Mouse (Mus musculus) MEL (cell line): ENCODE measurements around the gene Gm38655. TPM values are rescaled to one million over a fixed set of nuclear protein-coding genes. Genes with fewer than 3 reads are reported as not detected.

Source experiments
- DNase-seq: peaks from one replicate; pipeline ENCODE4 v3.0.0; 2011; ENCODE audit warnings: low read depth, low spot score
- H3K27ac ChIP-seq: 2 replicates; pipeline ENCODE4 v1.5.1; 2012; ENCODE audit warnings: low read depth, mild to moderate bottlenecking, control low read depth, low read length, moderate library complexity; ENCODE audit not compliant: control insufficient read depth
- H3K27me3 ChIP-seq, 2 experiments: fragments of 150-350 bp in 1 of 2; sonication (generic) in 1 of 2; 2 replicates each; pipeline ENCODE4 v1.6.1; 2012; ENCODE audit warnings: low read length in 2 of 2, mild to moderate bottlenecking in 2 of 2, improper control_type of control experiment in 1 of 2, moderate library complexity in 1 of 2; ENCODE audit not compliant: insufficient read depth in 2 of 2, control insufficient read depth in 1 of 2
- H3K36me3 ChIP-seq, 2 experiments: 2 replicates each; pipeline ENCODE4 v1.6.1; 2012 to 2014; ENCODE audit warnings: low read length in 2 of 2, improper control_type of control experiment in 1 of 2, inconsistent platforms in 1 of 2, mild to moderate bottlenecking in 1 of 2; ENCODE audit not compliant: insufficient read depth in 2 of 2, control insufficient read depth in 1 of 2
- H3K4me1 ChIP-seq, 2 experiments: fragments of 150-350 bp in 1 of 2; sonication (generic) in 1 of 2; 2 replicates each; pipeline ENCODE4 v1.6.1; 2012; ENCODE audit warnings: low read length in 2 of 2, improper control_type of control experiment in 1 of 2, mild to moderate bottlenecking in 1 of 2; ENCODE audit not compliant: insufficient read depth in 2 of 2, control insufficient read depth in 1 of 2
- H3K4me3 ChIP-seq, 2 experiments: fragments of 150-350 bp in 1 of 2; sonication (generic) in 1 of 2; 2 replicates each; pipeline ENCODE4 v1.5.1; 2012; ENCODE audit warnings: low read depth in 2 of 2, low read length in 2 of 2, mild to moderate bottlenecking in 2 of 2, moderate library complexity in 2 of 2, control low read depth in 1 of 2, improper control_type of control experiment in 1 of 2; ENCODE audit not compliant: control insufficient read depth in 1 of 2, insufficient read depth in 1 of 2
- H3K79me2 ChIP-seq: 2 replicates; pipeline ENCODE4 v1.6.1; 2012; ENCODE audit warnings: mild to moderate bottlenecking, low read length, moderate library complexity; ENCODE audit not compliant: control insufficient read depth, poor library complexity, insufficient read depth
- H3K9ac ChIP-seq: 2 replicates; pipeline ENCODE4 v1.6.1; 2012; ENCODE audit warnings: low read depth, mild to moderate bottlenecking, control low read depth, low read length, moderate library complexity; ENCODE audit not compliant: control insufficient read depth, poor library complexity, severe bottlenecking
- H3K9me3 ChIP-seq: fragments of 150-350 bp; sonication (generic); replicated peaks from 2 replicates; pipeline ENCODE4 v1.6.1; 2012; ENCODE audit warnings: mild to moderate bottlenecking, low read length, improper control_type of control experiment, moderate library complexity; ENCODE audit not compliant: insufficient read depth
- BHLHE40 ChIP-seq: IDR thresholded peaks from 2 replicates; pipeline ENCODE4 v1.6.1; 2012; ENCODE audit warnings: low read depth, mild to moderate bottlenecking, inconsistent platforms, low read length, improper control_type of control experiment, borderline replicate concordance
- E2F4 ChIP-seq: IDR thresholded peaks from 2 replicates; pipeline ENCODE4 v1.6.1; 2011; ENCODE audit warnings: low read depth, low read length, improper control_type of control experiment, borderline replicate concordance
- ETS1 ChIP-seq: IDR thresholded peaks from 2 replicates; pipeline ENCODE4 v1.6.1; 2012; ENCODE audit warnings: low read depth, mild to moderate bottlenecking, inconsistent platforms, low read length, improper control_type of control experiment, moderate library complexity
- HCFC1 ChIP-seq: IDR thresholded peaks from 2 replicates; pipeline ENCODE4 v1.6.1; 2012; ENCODE audit warnings: low read depth, mild to moderate bottlenecking, inconsistent platforms, low read length, improper control_type of control experiment, moderate library complexity
- JUND ChIP-seq: IDR thresholded peaks from 2 replicates; pipeline ENCODE4 v1.6.1; 2011; ENCODE audit warnings: low read depth, mild to moderate bottlenecking, improper control_type of control experiment, low read length
- MAFK ChIP-seq: IDR thresholded peaks from 2 replicates; pipeline ENCODE4 v1.6.1; 2011; ENCODE audit warnings: low read depth, mild to moderate bottlenecking, low read length, improper control_type of control experiment, borderline replicate concordance
- MYB ChIP-seq: IDR thresholded peaks from 2 replicates; pipeline ENCODE4 v1.6.1; 2011; ENCODE audit warnings: mild to moderate bottlenecking, low read depth, low read length, improper control_type of control experiment
- MYC ChIP-seq: IDR thresholded peaks from 2 replicates; pipeline ENCODE4 v1.6.1; 2011; ENCODE audit warnings: low read depth, mild to moderate bottlenecking, low read length, improper control_type of control experiment, moderate library complexity
- NELFE ChIP-seq: IDR thresholded peaks from 2 replicates; pipeline ENCODE4 v1.6.1; 2011; ENCODE audit warnings: low read depth, low read length, improper control_type of control experiment
- POLR2AphosphoS5 ChIP-seq: IDR thresholded peaks from 2 replicates; pipeline ENCODE4 v1.6.1; 2012; ENCODE audit warnings: low read depth, borderline replicate concordance, mild to moderate bottlenecking, inconsistent platforms, low read length, moderate library complexity, mixed read lengths
- RAD21 ChIP-seq: IDR thresholded peaks from 2 replicates; pipeline ENCODE4 v1.6.1; 2011; ENCODE audit warnings: mild to moderate bottlenecking, low read depth, low read length, improper control_type of control experiment
- TAL1 ChIP-seq: IDR thresholded peaks from 2 replicates; pipeline ENCODE4 v1.6.1; 2012; ENCODE audit warnings: mild to moderate bottlenecking, inconsistent platforms, low read length, moderate library complexity, mixed read lengths
- TCF12 ChIP-seq: IDR thresholded peaks from 2 replicates; pipeline ENCODE4 v1.6.1; 2014; ENCODE audit warnings: low read depth, mild to moderate bottlenecking, inconsistent platforms, low read length, improper control_type of control experiment, moderate library complexity
- UBTF ChIP-seq: IDR thresholded peaks from 2 replicates; pipeline ENCODE4 v1.6.1; 2012; ENCODE audit warnings: low read depth, mild to moderate bottlenecking, inconsistent platforms, low read length, improper control_type of control experiment, moderate library complexity, borderline replicate concordance; ENCODE audit not compliant: insufficient read depth
- ZC3H11A ChIP-seq: IDR thresholded peaks from 2 replicates; pipeline ENCODE4 v1.6.1; 2012; ENCODE audit warnings: low read depth, mild to moderate bottlenecking, inconsistent platforms, low read length, improper control_type of control experiment
- ZKSCAN1 ChIP-seq: IDR thresholded peaks from 2 replicates; pipeline ENCODE4 v1.6.1; 2012; ENCODE audit warnings: low read depth, mild to moderate bottlenecking, inconsistent platforms, low read length, improper control_type of control experiment, moderate library complexity
- polyA plus RNA-seq, 2 experiments: library from polyadenylated mRNA; stranded (reverse) in 1 of 2; unstranded in 1 of 2; fragments of >175 nt in 1 of 2; fragments of >200 nt in 1 of 2; gene quantifications; 2 replicates each; pipeline versions ENCODE4 v1.2.1 to v1.2.4; 2012; ENCODE audit warnings: low replicate concordance in 2 of 2, low read depth in 1 of 2; ENCODE audit not compliant: insufficient read length in 2 of 2, insufficient read depth in 1 of 2, missing spikeins in 1 of 2
- total RNA-seq: library from RNA; depleted of rRNA; stranded (reverse); fragments of 300-350 nt; gene quantifications from 2 replicates; pipeline ENCODE4 v1.2.3, GENCODE M21; 2012

Gm38655 gene
- total and polyA plus RNA-seq, 3 experiments = not detected

DNA sequence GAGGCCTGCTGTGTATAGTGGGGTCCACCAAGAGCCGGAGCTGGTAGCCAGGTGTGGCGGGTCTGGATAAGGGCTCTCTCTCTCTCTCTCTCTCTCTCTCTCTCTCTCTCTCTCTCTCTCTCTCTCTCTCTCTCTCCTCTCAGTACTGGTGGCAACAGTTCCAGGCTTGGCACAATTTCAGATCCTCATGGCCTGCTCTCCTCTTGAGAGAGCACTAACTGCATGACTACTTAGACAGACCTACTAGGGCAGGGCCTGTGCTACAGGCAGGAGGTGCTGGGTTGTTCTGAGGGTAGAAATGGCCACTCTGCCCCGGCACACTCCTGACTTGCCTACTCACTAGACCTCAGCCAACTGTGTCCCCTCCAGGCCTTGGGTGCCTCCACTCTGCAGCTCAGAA is 2.7 kb downstream of the Gm38655 start:
- no peak for DNase-seq
- H3K4me1 ChIP-seq = 0 out of 4 replicates have a peak, but pooled peaks cover 0 to 3% of the 10 kb centered on the region in 2 experiments
- no peaks in the 10 kb centered on the region for H3K27me3 ChIP-seq
- no peaks in the 10 kb centered on the region for H3K9me3 ChIP-seq
- no peaks in the 10 kb centered on the region for H3K79me2 ChIP-seq
- H3K9ac ChIP-seq = no peak overlapping the region
- no peak overlapping the region for H3K27ac ChIP-seq
- H3K36me3 ChIP-seq = no peaks in the 10 kb centered on the region
- TF ChIP-seq MAFK (no peak), NELFE (no peak), MYB (no peak), UBTF (no peak), POLR2AphosphoS5 (no peak), ETS1 (no peak), BHLHE40 (no peak), TAL1 (no peak), ZC3H11A (no peak), TCF12 (no peak), JUND (no peak)
- no peak overlapping the region for H3K4me3 ChIP-seq

DNA sequence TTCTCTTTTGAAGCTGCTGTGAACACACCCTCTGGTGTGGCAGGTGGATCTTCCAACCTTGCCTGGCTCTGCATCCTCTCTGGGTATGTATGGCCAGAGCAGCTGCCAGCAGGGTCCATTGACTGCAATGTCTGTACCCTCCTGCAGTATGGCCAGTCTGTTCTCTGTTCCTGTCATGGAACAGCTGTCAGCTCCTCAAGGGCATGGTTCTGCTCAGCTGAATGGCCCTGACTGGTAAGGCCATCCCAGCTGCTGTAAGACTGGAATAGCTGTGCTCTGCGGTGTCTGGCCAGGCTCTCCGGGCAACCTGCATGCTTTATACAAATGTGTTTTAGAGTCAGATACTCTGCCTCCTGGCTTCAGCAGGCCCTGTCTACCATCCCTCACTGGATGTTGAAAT is 5.6 kb downstream of the Gm38655 start:
- H3K9ac ChIP-seq = no peak overlapping the region
- no peak overlapping the region for H3K4me3 ChIP-seq
- TF ChIP-seq ZKSCAN1 = no peak
- H3K27me3 ChIP-seq = no peaks in the 10 kb centered on the region
- no peaks in the 10 kb centered on the region for H3K36me3 ChIP-seq
- no peak overlapping the region for H3K27ac ChIP-seq
- H3K9me3 ChIP-seq = no peaks in the 10 kb centered on the region
- DNase-seq = no peak
- H3K79me2 ChIP-seq = no peaks in the 10 kb centered on the region
- 0 out of 4 replicates have a peak, but pooled peaks cover 0 to 4% of the 10 kb centered on the region in 2 experiments for H3K4me1 ChIP-seq

DNA sequence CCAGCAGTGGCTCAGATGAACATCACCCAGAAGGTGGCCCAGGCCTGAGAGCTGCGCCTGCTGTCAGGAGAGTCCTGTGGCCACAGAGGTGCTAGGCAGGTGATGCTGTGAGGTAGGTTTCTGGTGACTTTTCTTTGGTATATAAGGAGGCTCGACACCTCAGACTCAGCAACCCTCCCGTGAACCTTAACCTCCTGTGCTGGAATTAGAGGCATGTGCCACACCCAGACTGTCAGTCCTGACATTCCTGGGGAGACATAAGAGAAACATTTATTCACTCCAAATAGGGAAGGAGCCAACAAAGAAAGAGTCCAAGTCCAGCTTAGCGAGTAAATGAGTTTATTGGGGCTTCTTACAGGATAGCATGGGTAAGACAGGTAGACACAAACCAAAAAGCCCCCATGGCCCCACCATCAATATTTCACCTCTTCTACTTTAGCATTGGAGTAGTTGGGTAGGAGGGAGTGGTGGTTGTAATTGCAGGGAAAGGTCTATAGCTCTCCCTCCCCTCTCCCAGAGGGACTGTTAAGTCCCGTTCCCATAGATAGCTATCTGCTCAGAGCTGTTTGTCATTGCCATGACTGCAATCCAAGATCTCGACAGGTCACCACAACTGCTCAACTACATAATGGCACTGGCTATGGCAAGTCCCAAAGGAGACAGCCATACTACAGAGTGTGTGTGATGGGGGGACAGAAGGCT is 9.2 kb downstream of the Gm38655 start:
- H3K27me3 ChIP-seq = no peaks in the 10 kb centered on the region
- no peak overlapping the region for H3K9ac ChIP-seq
- DNase-seq = no peak
- H3K4me1 ChIP-seq = 0 out of 4 replicates have a peak, but pooled peaks cover 0 to 4% of the 10 kb centered on the region in 2 experiments
- no peaks in the 10 kb centered on the region for H3K9me3 ChIP-seq
- H3K79me2 ChIP-seq = no peaks in the 10 kb centered on the region
- H3K36me3 ChIP-seq = no peaks in the 10 kb centered on the region
- H3K4me3 ChIP-seq = no peak overlapping the region
- no peak overlapping the region for H3K27ac ChIP-seq
- no peak for TF ChIP-seq MYC
- no peak for TF ChIP-seq JUND
- no peak for TF ChIP-seq RAD21
- no peak for TF ChIP-seq HCFC1
- TF ChIP-seq NELFE = no peak
- no peak for TF ChIP-seq MAFK
- TF ChIP-seq E2F4 = no peak
- no peak for TF ChIP-seq POLR2AphosphoS5
- TF ChIP-seq, all 39 proteins: peak for 0
